Mouse (Mus musculus): ENCODE data around the gene Gm10959.

The Gm10959 gene

DNA sequence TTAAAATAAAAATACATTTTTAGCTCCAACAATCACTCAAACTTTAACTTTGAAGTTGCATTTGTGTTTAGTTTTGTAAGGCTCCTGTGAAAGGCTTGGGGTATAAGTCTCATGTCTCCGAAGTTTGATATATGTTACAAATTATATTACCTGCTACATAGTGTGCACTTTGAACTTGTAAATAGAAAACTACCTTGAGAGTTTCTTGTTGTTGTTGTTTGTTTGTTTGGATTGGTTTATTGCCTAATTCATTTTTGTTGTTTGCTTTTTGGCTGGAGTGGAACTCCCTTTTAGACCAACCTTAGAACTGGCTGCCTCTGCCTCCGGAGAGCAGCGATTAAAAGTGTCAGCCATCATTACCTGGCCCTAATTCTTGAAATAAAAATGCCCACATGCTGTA lies 24.4 kb downstream of the Gm10959 start, which contains the start of gene Fabp2:
Gene Fabp2 (plus strand): TSS at position 301 of the 400 bp plus-strand sequence.
- DNase-seq (ENCODE audit: low spot score in 2 of 2): no peak

DNA sequence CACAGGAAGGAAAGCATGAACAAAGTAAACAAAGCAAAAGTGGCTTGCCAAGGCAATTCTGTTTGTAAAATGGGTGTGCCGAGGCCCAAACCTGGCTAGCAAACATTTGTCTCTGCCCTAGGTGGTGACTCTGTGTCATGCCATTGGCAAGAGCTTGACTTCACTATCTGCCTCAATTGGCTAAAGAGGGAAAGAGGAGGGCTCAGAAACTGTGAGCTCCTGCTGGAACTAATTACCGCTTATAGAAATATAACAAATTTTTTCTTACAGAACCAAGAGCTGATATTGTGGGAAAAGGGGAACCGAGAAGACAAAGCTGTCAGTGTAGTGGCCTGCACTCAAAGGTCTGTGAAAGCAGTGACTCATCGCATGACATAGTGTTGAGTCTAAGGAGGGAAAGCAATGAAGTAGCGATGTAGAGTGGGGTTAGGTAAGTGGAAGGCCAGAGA lies 30.8 kb downstream of the Gm10959 start:
- DNase-seq (ENCODE audit: low spot score in 2 of 2): peak; percentile 48 to 61

DNA sequence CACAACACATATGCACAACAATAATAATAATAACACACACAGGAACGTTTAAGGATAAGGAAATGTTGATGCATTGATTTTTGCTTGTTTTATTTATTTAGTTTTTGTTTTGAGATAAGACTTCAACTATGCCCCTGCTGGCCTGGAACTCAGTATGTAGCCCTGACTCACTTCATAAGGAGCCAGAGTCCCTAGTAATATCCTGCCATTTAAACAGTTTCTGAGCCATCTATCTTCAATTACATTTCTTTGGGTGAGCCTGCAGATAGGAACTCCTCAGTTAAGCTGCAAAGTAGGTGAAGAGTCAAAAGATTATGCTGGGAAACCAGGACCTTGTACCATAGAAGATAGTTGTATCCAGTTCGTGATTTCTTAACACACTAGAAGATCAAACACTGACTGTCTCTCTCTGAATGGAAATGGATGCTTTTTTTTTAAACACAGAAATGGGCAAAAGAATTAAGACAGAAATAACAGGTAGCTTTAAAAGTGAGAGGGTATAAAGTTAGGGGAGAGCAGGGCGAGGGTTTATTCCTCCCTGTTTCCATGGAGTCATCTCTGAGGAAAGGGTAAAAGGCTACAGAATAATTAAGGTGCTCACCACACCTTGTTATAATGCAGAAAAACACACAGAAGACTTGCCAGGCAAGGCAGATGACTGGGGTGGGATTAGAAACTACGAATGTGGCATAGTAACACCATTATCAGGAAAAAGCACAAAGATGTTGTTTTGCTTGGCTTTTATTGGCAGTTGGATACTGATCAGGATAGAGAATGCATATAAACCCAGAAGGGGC lies 31.5 kb downstream of the Gm10959 start:
- no peak for DNase-seq (ENCODE audit: low spot score in 2 of 2)

DNA sequence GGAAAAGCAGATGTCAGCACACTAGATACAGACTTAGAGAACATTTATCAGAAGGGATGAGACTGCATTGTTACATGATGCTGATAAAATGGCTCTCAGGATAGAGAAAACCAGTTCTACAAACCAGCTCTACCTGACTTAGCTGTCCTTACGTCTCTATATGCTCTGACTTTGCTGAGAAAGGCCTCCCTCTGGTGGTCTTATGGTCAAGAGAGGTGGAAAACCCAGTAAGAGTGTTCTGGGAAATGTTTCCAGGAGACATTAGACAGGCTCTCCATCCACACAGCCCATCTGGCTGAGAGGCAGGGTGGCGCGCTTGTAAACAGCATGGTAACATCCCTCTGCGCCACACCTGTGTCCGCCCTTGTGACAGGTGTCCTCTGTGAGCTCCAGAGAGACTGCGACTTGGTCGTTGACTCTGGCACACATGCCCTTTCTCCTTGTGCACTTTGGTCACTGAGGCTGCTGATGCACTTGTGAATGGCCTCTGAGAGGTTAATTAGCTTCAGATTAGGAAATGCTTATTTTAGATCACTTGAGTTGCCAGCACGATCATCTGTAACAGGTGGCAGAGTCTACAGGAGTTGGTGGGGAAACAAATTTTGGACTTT lies 40.4 kb downstream of the Gm10959 start:
- DNase-seq (ENCODE audit: low spot score in 2 of 2): no peak

DNA sequence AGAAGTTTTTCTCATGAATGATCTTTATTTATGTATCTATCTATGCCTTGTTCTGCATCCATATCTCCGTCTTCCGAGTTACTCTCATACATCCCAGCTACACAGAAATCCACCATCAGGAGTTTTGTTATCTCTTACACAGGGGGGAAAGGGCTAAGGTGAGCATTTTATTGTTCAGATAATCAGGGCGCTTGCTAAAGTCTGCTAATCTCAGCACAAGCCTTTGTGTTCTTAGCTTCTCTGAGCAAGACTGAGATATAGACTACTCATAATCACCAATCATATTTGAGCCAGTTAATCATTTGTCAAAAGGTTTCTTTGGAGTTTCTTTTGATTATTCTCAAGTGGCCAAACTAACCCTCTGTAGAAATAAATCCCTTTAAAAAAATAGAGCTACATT lies 41.6 kb downstream of the Gm10959 start:
- DNase-seq (ENCODE audit: low spot score in 2 of 2): no peak

DNA sequence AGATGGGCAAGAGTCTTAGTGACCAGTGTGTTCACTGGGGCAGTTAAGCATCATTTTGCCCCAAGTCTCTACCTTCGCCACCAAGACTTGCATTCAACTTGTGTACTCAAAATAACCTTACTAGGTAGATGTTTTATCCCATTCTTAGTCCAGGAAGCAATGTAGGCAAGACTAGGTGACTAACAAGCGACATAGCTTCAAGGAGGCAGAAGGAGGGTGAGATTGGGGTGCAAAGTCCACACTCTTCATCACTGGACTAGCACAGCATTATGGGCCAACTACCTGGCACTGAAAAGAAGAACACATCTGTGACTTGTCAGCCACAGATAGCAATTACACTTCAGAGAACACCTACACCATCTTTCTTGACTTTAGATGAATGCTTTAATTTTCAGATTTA lies 42.3 kb downstream of the Gm10959 start:
- no peak for DNase-seq (ENCODE audit: low spot score in 2 of 2)

DNA sequence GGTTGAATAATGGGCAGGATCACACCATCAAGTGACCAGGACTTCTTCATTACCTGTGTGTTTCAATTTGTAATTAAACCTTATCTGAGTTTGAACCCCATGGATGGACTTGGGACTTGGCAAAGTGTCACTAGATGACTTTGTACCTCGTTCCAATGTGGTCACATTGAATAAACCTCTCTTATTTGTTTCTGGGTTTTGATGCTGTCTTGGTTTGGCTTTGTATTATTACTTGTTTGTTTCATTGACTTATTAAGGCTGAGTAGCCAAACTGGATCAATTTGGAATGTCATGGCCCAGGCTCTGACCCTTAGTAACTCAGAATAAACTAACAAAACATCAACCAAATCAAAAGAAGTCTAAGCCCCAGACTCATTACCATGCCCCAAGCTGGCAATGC lies 47.6 kb downstream of the Gm10959 start:
- no peak for DNase-seq (ENCODE audit: low spot score in 2 of 2)

DNA sequence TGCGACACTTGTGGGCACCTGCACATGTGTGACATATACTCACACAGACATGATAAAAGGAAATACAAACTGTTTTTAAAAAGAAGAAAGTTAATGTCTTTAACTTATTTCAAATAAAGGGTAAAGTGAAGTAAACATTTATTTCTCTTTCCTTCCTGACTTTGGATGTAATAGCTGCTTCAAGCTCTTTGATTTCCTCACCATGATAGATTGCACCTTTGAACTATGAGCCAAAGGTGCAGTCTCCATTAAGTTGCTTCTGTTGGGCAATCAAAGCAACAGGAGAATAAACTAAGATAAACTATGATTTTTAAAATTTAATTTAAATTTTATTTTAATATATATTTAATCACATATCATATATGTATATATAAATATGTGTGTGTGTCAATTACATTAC lies 50.9 kb downstream of the Gm10959 start:
- DNase-seq (ENCODE audit: low spot score in 2 of 2): no peak

DNA sequence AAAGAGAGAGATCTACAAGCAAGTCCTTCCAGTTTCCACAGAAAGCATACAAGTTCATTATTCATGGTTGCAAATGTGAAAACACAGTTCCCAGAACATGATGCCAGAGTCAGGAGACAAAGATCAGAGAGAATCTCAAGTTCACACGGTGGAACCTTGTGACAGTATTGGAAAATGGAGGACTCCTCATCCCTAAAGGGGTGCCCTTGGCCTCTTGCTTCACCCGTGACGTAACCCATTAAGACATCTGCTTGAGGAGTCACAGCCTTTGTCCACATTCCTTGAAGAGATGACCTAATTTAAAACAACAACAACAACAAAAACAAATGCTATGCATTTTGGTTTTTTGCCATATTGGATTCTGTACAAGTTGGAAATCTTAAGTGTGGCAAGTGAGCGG lies 54.1 kb downstream of the Gm10959 start:
- no peak for DNase-seq (ENCODE audit: low spot score in 2 of 2)

Measured in urinary bladder, postnatal 36 days (tissue).